Mouse (Mus musculus) intestine, embryonic 14.5 days (tissue): Measurements from ENCODE around the gene 1700080E11Rik. TPM values are rescaled to one million over a fixed set of nuclear protein-coding genes. Genes with fewer than 3 reads are reported as not detected.
A peak's percentile ranks its signal among the peaks of the same experiment; 100 is the strongest.

ENCODE experiments used
- ATAC-seq: fragments of 200-750 bp; cut with Nextera tagmentation; replicated peaks from 2 replicates; pipeline ENCODE4 v1.8.0; 2017; ENCODE audit warnings: low read depth, moderate number of reproducible peaks, moderate TSS enrichment, moderate library complexity; ENCODE audit not compliant: low FRiP score, low TSS enrichment
- DNase-seq: peaks from one replicate; pipeline ENCODE4 v3.0.0-alpha.2; 2018; ENCODE audit warnings: low spot score
- H3K27ac ChIP-seq: fragments of 300-500 bp; sonication (generic); 2 replicates; pipeline ENCODE4 v1.5.1; 2014; ENCODE audit warnings: low read depth, mild to moderate bottlenecking, control low read depth
- H3K27me3 ChIP-seq: fragments of 300-500 bp; sonication (generic); replicated peaks from 2 replicates; pipeline ENCODE4 v1.6.1; 2014; ENCODE audit warnings: low read length, control low read depth; ENCODE audit not compliant: control insufficient read depth, insufficient read depth
- H3K36me3 ChIP-seq: fragments of 300-500 bp; sonication (generic); 2 replicates; pipeline ENCODE4 v1.6.1; 2014; ENCODE audit warnings: low read length, control low read depth; ENCODE audit not compliant: control insufficient read depth, insufficient read depth
- H3K4me1 ChIP-seq: fragments of 300-500 bp; sonication (generic); replicated peaks from 2 replicates; pipeline ENCODE4 v1.6.1; 2014; ENCODE audit warnings: low read length, control low read depth, mixed read lengths; ENCODE audit not compliant: control insufficient read depth, insufficient read depth
- H3K4me2 ChIP-seq: fragments of 300-500 bp; sonication (generic); 2 replicates; pipeline ENCODE4 v1.6.1; 2014; ENCODE audit warnings: low read length
- H3K4me3 ChIP-seq: fragments of 300-500 bp; sonication (generic); 2 replicates; pipeline ENCODE4 v1.5.1; 2014; ENCODE audit warnings: low read depth, low read length, control low read depth, mixed read lengths
- H3K9ac ChIP-seq: fragments of 300-500 bp; sonication (generic); 2 replicates; pipeline ENCODE4 v1.6.1; 2014; ENCODE audit warnings: mild to moderate bottlenecking, low read length
- H3K9me3 ChIP-seq: fragments of 300-500 bp; sonication (generic); 2 replicates; pipeline ENCODE4 v1.6.1; 2016; ENCODE audit warnings: low read length, control low read depth; ENCODE audit not compliant: control insufficient read depth
- WGBS: fragments of 180-500 bp; shearing (Covaris S2); extraction: QIAGEN DNeasy Blood & Tissue Kit; methylation state at CpG from one replicate; pipeline ENCODE4 v1.1.7; 2014; 5-methylcytosine and 5-hydroxymethylcytosine counted together
- polyA plus RNA-seq: library from polyadenylated mRNA; unstranded; fragments of >200 nt; fragmentation: Nextera tagmentation; extraction: Ambion mirVana; gene quantifications from 2 replicates; pipeline ENCODE4 v1.2.1, GENCODE M21; 2014

The 1700080E11Rik gene
- polyA plus RNA-seq: not detected in 2 replicates

DNA sequence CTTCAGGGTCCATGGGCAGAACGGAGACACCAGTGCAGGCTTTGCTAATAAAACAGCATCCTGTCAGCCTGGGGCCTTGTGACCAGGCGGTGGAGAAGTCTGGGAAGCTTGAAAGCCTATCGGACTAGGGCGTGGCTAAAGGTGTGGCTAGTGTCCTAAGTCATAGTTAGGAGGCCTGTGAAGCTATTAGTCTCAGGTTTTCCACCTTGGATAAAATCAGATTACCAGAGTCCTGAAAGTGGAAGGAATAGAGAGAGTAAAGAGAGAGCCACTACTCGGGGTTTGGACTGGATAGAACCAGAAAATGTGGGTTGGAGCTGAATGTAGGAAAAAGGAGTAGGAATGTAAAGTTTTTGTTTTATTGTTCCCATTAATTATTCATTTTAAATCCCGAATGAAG, at the start of gene 1700080E11Rik:
Gene 1700080E11Rik, minus strand, starts transcription at position 101 of the 400 bp plus-strand sequence.
- Histone ChIP-seq H3K27me3 (no peaks in the 10 kb centered on the region), H3K4me1 (no peaks in the 10 kb centered on the region), H3K9me3 (no peaks in the 10 kb centered on the region), H3K4me3 (no peak within 1 kb of the TSS), H3K9ac (no peak within 1 kb of the TSS), H3K36me3 (no peaks in the 10 kb centered on the region), H3K27ac (no peak within 1 kb of the TSS), H3K4me2 (no peak within 1 kb of the TSS)
- WGBS: 80% methylated on average over 6 of the region's 6 CpGs
- ATAC-seq (no peak), DNase-seq (no peak)

DNA sequence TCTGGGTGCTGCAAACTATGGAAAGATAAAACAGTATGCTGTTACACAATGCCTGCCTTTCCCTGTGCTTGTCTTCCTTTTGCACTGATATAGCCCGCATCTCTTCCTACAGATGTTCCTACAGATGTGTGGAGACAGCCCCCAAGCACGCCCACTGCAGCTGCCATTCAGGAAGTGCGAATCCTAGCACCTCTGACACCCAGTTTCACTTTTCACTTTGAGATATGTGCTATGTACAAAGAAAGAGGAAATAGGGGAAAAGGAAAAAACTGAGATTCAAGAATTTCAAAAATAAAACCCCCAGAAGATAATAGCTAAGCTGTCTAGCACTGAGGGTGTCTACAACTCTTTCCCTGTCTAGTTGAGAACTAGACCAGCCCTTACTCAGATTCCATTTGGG, 41.8 kb upstream of the 1700080E11Rik start:
- DNase-seq (no peak), ATAC-seq (no peak)
- no peak overlapping the region for H3K27ac ChIP-seq
- no peaks in the 10 kb centered on the region for H3K4me1 ChIP-seq
- H3K4me3 ChIP-seq: no peak overlapping the region
- H3K27me3 ChIP-seq: no peaks in the 10 kb centered on the region
- no peaks in the 10 kb centered on the region for H3K36me3 ChIP-seq
- WGBS: 84% methylated on average over 3 of the region's 3 CpGs
- no peak overlapping the region for H3K9ac ChIP-seq
- H3K9me3 ChIP-seq: no peaks in the 10 kb centered on the region
- H3K4me2 ChIP-seq: no peak overlapping the region

DNA sequence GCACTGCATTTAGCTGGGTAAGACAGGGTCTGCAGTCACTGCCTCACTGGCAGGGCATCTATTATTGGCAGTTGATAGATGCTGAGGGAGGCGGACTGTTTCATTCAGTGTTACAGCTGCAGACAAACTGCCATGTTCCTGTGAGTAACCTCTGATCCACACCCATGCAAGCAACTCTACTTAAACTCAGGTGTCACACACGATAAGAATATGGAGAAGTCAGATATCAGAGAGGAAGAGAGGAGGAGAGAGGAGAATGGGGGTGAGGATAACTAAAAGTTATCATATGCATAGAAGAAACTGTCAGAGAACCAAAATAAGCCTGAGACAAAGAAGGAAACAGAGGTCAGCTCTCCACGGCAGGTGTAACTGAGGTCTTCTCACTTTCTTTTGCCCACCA, 37.5 kb upstream of the 1700080E11Rik start:
- Histone ChIP-seq H3K4me2 (no peak overlapping the region), H3K4me1 (no peaks in the 10 kb centered on the region), H3K4me3 (no peak overlapping the region), H3K36me3 (no peaks in the 10 kb centered on the region), H3K9ac (no peak overlapping the region), H3K27ac (no peak overlapping the region), H3K27me3 (no peaks in the 10 kb centered on the region), H3K9me3 (no peaks in the 10 kb centered on the region)
- no peak for ATAC-seq
- no peak for DNase-seq
- WGBS: 89% methylated on average over 3 of the region's 3 CpGs

DNA sequence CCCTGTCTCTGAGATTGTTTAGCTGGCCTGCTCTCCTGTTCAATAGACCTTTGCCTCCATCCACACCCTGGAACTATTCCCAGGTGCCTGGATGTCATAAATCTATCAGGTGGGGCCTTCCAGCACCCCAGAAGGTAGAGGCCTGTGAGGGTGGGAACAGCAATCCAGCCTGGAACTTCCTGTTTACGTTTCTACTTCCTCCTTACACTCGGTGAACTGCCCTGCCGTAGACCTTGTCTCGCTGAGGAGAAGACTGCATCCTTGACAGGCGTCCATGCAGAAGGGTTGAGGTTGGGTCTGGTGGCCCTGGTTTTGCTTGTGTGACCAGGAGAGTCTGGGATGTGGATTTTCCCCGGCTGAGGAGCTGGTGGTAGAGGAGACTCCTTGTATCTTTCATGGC, 5.7 kb downstream of the 1700080E11Rik start:
- WGBS: 31% methylated on average over 6 of the region's 6 CpGs
- no peak for DNase-seq
- no peak overlapping the region for H3K4me2 ChIP-seq
- no peaks in the 10 kb centered on the region for H3K4me1 ChIP-seq
- H3K9ac ChIP-seq: no peak overlapping the region
- H3K4me3 ChIP-seq: no peak overlapping the region
- no peaks in the 10 kb centered on the region for H3K27me3 ChIP-seq
- ATAC-seq: peak; percentile 70
- no peaks in the 10 kb centered on the region for H3K36me3 ChIP-seq
- H3K9me3 ChIP-seq: no peaks in the 10 kb centered on the region
- H3K27ac ChIP-seq: no peak overlapping the region

DNA sequence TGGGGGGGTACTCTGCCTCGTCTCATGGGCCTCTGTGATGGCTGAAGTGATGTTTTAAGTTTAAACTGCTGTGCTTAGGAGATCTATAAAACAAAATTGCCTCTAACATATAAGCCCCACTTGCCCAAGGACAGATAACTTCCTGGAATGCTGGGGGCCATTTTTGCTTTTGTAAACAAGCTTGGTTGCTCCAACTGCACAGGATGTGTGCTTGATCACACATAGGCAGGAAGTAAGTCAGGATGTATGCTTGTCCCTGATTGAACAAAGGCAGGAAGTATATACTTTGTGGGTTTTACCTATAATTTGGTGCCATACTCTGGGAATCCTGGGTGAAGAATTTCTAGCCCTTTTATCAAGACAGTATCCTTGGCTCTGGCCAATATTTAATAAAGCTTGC, 8.5 kb downstream of the 1700080E11Rik start:
- no peak overlapping the region for H3K27ac ChIP-seq
- no peaks in the 10 kb centered on the region for H3K9me3 ChIP-seq
- no peaks in the 10 kb centered on the region for H3K4me1 ChIP-seq
- H3K9ac ChIP-seq: no peak overlapping the region
- H3K4me2 ChIP-seq: no peak overlapping the region
- 53% methylated on average over 1 of the region's 1 CpGs for WGBS
- no peak for ATAC-seq
- no peaks in the 10 kb centered on the region for H3K36me3 ChIP-seq
- no peaks in the 10 kb centered on the region for H3K27me3 ChIP-seq
- H3K4me3 ChIP-seq: no peak overlapping the region
- DNase-seq: no peak

DNA sequence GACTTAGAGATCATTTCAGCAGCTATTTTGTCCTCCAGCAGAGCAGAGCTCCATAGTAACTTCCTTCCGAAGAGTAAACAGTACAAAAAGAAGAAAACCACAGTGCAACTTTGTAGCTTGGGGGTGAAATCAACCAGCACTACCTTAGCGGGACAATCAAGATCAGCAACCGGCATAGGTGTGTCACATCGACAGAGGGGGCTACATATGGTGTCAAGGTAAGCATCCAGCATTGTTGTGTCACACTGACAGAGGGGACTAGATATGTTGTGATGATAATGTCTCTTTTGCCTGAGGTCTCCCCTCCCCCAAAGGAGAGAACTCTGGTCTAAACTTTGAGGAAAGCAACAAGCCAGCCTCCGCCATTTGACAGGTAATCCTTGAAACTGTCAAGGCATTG, 10.4 kb downstream of the 1700080E11Rik start:
- DNase-seq: no peak
- no peak for ATAC-seq
- Histone ChIP-seq H3K27ac (no peak overlapping the region), H3K27me3 (no peaks in the 10 kb centered on the region), H3K4me2 (no peak overlapping the region), H3K9me3 (no peaks in the 10 kb centered on the region), H3K4me3 (no peak overlapping the region), H3K4me1 (no peaks in the 10 kb centered on the region), H3K36me3 (no peaks in the 10 kb centered on the region), H3K9ac (no peak overlapping the region)
- 81% methylated on average over 5 of the region's 5 CpGs for WGBS

DNA sequence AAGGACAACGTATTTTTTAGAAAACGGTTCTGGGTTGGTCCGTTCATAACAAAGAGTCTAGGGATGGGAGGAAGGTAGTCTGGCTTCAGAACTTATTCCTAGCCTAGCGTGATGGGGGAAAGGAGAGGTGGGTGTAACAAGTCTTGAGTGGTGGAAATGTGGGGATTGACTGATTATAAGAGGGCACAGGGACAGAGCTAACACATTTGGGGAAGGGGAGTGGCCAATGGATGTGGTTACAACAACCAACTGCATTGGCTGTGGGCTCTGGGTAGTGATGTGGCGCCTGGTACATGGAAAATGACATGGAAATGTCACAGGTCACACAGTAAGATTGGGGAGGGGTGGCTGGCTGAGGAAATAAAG, 12.9 kb downstream of the 1700080E11Rik start:
- ATAC-seq: peak; percentile 38
- Histone ChIP-seq H3K27me3 (no peaks in the 10 kb centered on the region), H3K9me3 (no peaks in the 10 kb centered on the region), H3K9ac (no peak overlapping the region), H3K4me2 (peak overlapping the region; percentile 74), H3K27ac (peak overlapping the region; percentile 87; the same call in 1 of the 2 replicates), H3K4me3 (peak overlapping the region; percentile 74), H3K4me1 (no peaks in the 10 kb centered on the region), H3K36me3 (no peaks in the 10 kb centered on the region)
- no peak for DNase-seq
- WGBS: 22% methylated on average over 5 of the region's 5 CpGs

DNA sequence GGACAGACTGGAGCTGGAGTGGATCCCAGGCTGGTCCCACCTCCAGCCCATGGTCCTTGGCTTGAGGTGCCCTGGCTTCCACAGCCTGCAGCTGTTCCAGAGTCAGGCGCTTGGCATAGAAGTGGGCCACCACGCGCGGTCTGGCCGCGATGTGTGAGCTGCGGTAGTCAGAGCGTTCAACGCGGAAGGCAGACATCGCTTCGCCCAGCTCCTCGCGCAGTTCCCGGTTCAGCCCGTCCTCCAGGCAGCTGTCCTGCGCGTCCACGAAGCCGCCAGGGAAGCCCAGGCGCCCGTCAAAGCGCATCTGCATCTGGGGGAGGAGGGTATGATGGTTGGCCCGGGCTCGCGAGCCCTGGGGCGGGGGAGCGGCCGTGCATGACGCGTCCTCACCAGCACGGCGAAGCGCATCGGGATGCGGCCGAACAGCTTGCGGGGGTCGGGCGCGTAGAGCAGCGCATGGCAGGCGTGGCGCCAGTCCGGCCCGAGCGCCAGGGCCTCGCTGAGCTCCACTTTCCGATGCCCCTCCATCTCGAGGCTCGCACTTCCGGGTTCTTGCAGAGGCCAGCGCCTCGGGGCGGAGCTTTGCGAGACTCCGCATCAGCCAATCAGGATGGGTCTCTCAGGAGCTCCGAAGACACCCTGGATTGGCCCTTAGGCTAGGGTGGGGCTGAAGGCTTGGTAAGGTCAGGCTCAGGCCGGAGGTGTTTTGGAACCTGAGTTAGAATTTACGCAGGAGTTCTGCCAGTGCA, 13.5 kb downstream of the 1700080E11Rik start, which contains the start of gene Nudt16:
Gene Nudt16, minus strand, starts transcription at position 572 of the 749 bp plus-strand sequence.
- Histone ChIP-seq H3K9ac (peak within 1 kb of the TSS; percentile 67), H3K4me2 (peak within 1 kb of the TSS; percentile 74), H3K27me3 (no peaks in the 10 kb centered on the region), H3K9me3 (no peaks in the 10 kb centered on the region), H3K4me1 (no peaks in the 10 kb centered on the region), H3K36me3 (no peaks in the 10 kb centered on the region), H3K4me3 (peak within 1 kb of the TSS; percentile 74), H3K27ac (peak within 1 kb of the TSS; percentile 87)
- under 1% methylated on average over 59 of the region's 60 CpGs for WGBS
- ATAC-seq (peak; percentile 99), DNase-seq (peak; percentile 93)

DNA sequence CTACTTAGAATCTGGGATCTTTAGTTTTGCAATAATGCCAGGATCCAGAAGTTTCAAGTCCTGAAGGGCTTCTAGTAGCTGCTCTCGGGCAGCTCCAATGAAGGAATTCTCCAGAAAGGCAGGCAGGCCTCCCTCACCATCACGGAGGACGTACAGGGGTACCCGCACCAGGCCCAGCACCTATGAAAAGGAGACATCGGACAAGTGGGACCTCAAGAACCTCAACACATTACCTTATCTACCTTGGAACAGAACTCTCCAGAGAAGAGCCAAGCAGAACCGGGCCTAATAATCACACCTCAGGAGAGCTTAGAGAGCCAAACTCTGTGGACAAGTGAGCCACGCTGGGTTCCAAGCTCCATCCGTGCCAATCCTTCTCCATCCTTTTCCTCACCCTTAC, 14.6 kb downstream of the 1700080E11Rik start:
- 91% methylated on average over 8 of the region's 8 CpGs for WGBS
- H3K27ac ChIP-seq: no peak overlapping the region
- H3K27me3 ChIP-seq: no peaks in the 10 kb centered on the region
- H3K4me1 ChIP-seq: no peaks in the 10 kb centered on the region
- H3K36me3 ChIP-seq: no peaks in the 10 kb centered on the region
- ATAC-seq (no peak), DNase-seq (no peak)
- H3K4me3 ChIP-seq: no peak overlapping the region
- H3K9me3 ChIP-seq: no peaks in the 10 kb centered on the region
- no peak overlapping the region for H3K4me2 ChIP-seq
- H3K9ac ChIP-seq: no peak overlapping the region
